Mouse (Mus musculus) midbrain, embryonic 11.5 days (tissue): Measurements from ENCODE around the gene Tsga10. TPM values are rescaled to one million over a fixed set of nuclear protein-coding genes. Genes with fewer than 3 reads are reported as not detected.

ENCODE experiments used
- ATAC-seq: fragments of 200-750 bp; cut with Nextera tagmentation; 2 replicates; pipeline ENCODE4 v1.8.0; 2017; ENCODE audit warnings: moderate TSS enrichment, moderate library complexity; ENCODE audit not compliant: low FRiP score
- DNase-seq: peaks from one replicate; pipeline ENCODE4 v3.0.0; 2015; ENCODE audit warnings: low spot score; ENCODE audit errors: missing footprints
- H3K27ac ChIP-seq: fragments of 300-500 bp; sonication (generic); 2 replicates; pipeline ENCODE4 v1.5.1; 2014; ENCODE audit warnings: low read depth, low read length
- H3K27me3 ChIP-seq: fragments of 300-500 bp; sonication (generic); 2 replicates; pipeline ENCODE4 v1.6.1; 2014; ENCODE audit warnings: mild to moderate bottlenecking, low read length, moderate library complexity, mixed read lengths; ENCODE audit not compliant: control insufficient read depth, insufficient read depth
- H3K36me3 ChIP-seq: fragments of 300-500 bp; sonication (generic); 2 replicates; pipeline ENCODE4 v1.6.1; 2014; ENCODE audit warnings: mild to moderate bottlenecking, low read length, moderate library complexity, mixed read lengths; ENCODE audit not compliant: control insufficient read depth, insufficient read depth
- H3K4me1 ChIP-seq: fragments of 300-500 bp; sonication (generic); 2 replicates; pipeline ENCODE4 v1.6.1; 2014; ENCODE audit warnings: low read length; ENCODE audit not compliant: control insufficient read depth, insufficient read depth
- H3K4me2 ChIP-seq: fragments of 300-500 bp; sonication (generic); 2 replicates; pipeline ENCODE4 v1.6.1; 2014; ENCODE audit warnings: mild to moderate bottlenecking, moderate library complexity
- H3K4me3 ChIP-seq: fragments of 300-500 bp; sonication (generic); 2 replicates; pipeline ENCODE4 v1.5.1; 2014; ENCODE audit warnings: low read depth, low read length
- H3K9ac ChIP-seq: fragments of 300-500 bp; sonication (generic); 2 replicates; pipeline ENCODE4 v1.6.1; 2014; ENCODE audit warnings: low read length
- H3K9me3 ChIP-seq: fragments of 300-500 bp; sonication (generic); 2 replicates; pipeline ENCODE4 v1.6.1; 2016; ENCODE audit warnings: low read length; ENCODE audit not compliant: control insufficient read depth
- WGBS: fragments of 180-500 bp; shearing (Covaris S2); extraction: QIAGEN DNeasy Blood & Tissue Kit; methylation state at CpG from one replicate; pipeline ENCODE4 v1.1.7; 2014; 5-methylcytosine and 5-hydroxymethylcytosine counted together
- polyA plus RNA-seq: library from polyadenylated mRNA; unstranded; fragments of >200 nt; fragmentation: Nextera tagmentation; extraction: Ambion mirVana; gene quantifications from 2 replicates; pipeline ENCODE4 v1.2.1, GENCODE M21; 2014

Tsga10 gene
- polyA plus RNA-seq, 1 experiment from 2014 or later: 19.8 TPM

DNA sequence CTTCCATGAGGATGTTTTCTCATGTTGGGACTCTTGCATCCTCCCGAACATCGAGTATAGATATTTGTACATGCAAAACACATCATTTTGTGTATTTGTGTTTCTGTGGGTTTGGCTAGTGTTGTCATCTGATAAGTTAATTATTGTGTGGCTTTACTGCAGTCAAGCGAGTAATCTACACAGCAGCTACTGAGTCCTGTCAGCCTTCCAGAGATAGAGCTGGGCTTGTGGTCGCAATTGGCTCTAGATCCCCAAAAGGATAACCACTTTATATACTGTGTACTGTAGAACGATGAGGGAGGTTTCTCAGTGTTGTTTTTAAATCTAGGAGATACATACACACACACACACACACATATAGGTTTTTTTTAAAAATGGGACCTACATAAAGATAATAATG is 130.3 kb downstream of the Tsga10 start:
- no peaks in the 10 kb centered on the region for H3K36me3 ChIP-seq
- WGBS: 89% methylated on average over 5 of the region's 5 CpGs
- no peaks in the 10 kb centered on the region for H3K27me3 ChIP-seq
- no peak overlapping the region for H3K4me3 ChIP-seq
- DNase-seq (no peak), ATAC-seq (no peak)
- H3K4me2 ChIP-seq: no peak overlapping the region
- no peak overlapping the region for H3K9ac ChIP-seq
- no peaks in the 10 kb centered on the region for H3K9me3 ChIP-seq
- no peak overlapping the region for H3K27ac ChIP-seq
- H3K4me1 ChIP-seq: no peaks in the 10 kb centered on the region

GRCm38 (mm10) chr1:37734841-37735240 is 131.4 kb downstream of the Tsga10 start:
- Histone ChIP-seq H3K4me3 (no peak overlapping the region), H3K9me3 (no peaks in the 10 kb centered on the region), H3K27ac (no peak overlapping the region), H3K4me1 (no peaks in the 10 kb centered on the region), H3K4me2 (no peak overlapping the region), H3K9ac (no peak overlapping the region), H3K36me3 (no peaks in the 10 kb centered on the region), H3K27me3 (no peaks in the 10 kb centered on the region)
- DNase-seq (no peak), ATAC-seq (no peak)
- WGBS: 73% methylated on average over 7 of the region's 7 CpGs

DNA sequence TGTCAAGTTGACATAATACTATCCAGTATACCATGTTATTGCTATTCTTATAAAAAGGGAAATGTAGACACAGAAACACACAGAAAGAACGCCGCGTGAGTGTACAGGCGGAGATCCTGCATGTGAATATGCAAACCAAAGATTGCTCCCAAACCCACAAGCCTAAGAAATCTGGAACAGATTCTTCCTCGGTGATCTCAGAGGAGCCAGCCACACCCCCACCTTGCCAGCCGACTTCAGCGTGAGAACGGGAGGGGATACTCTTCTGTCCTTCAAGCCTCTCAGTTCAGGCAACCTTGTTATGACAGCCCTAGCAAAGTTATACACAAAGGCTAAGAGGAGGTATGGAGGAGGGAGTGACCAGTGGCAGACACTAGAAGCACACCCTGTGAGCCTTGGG is 136.9 kb downstream of the Tsga10 start:
- DNase-seq: no peak

DNA sequence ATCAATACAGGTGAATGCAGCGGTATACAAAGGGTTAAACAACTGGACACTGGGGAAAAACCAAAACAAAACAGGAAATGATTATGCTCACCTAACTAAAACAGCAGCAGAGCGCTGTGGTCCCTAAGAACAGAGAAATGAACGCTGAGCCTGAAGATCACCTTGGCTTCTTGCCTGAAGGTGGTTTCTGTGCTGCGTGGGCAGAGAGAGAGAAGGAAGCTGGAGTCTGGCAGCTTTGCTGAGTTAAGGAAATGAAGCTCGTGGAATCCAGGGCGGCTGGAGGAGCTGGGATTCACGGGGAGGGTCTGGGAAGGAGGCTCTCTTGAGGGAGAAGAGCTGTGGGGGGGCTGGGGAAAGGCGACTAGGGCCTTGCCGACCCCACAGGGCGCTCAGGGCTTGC is 138.2 kb downstream of the Tsga10 start:
- Histone ChIP-seq H3K9ac (no peak overlapping the region), H3K27ac (no peak overlapping the region), H3K9me3 (no peaks in the 10 kb centered on the region), H3K4me3 (no peak overlapping the region), H3K4me1 (no peaks in the 10 kb centered on the region), H3K27me3 (no peaks in the 10 kb centered on the region), H3K4me2 (no peak overlapping the region), H3K36me3 (no peaks in the 10 kb centered on the region)
- DNase-seq (no peak), ATAC-seq (no peak)
- WGBS: 70% methylated on average over 10 of the region's 10 CpGs

More for the DNA sequence above, 136.9 kb downstream of the Tsga10 start:
- H3K36me3 ChIP-seq: no peaks in the 10 kb centered on the region
- no peak overlapping the region for H3K4me3 ChIP-seq
- no peak overlapping the region for H3K4me2 ChIP-seq
- H3K9me3 ChIP-seq: no peaks in the 10 kb centered on the region
- no peak for ATAC-seq
- no peak overlapping the region for H3K27ac ChIP-seq
- 93% methylated on average over 8 of the region's 8 CpGs for WGBS
- H3K9ac ChIP-seq: no peak overlapping the region
- no peaks in the 10 kb centered on the region for H3K4me1 ChIP-seq
- no peaks in the 10 kb centered on the region for H3K27me3 ChIP-seq

GRCm38 (mm10) chr1:37727186-37727585 is 139.0 kb downstream of the Tsga10 start:
- Histone ChIP-seq H3K4me2 (no peak overlapping the region), H3K4me1 (no peaks in the 10 kb centered on the region), H3K36me3 (no peaks in the 10 kb centered on the region), H3K9me3 (no peaks in the 10 kb centered on the region), H3K27me3 (no peaks in the 10 kb centered on the region), H3K27ac (no peak overlapping the region), H3K4me3 (no peak overlapping the region), H3K9ac (no peak overlapping the region)
- no peak for ATAC-seq
- WGBS: 79% methylated on average over 8 of the region's 8 CpGs
- no peak for DNase-seq

GRCm38 (mm10) chr1:37726426-37726825 is 139.8 kb downstream of the Tsga10 start:
- H3K9me3 ChIP-seq: no peaks in the 10 kb centered on the region
- no peak overlapping the region for H3K4me2 ChIP-seq
- no peak for DNase-seq
- no peaks in the 10 kb centered on the region for H3K4me1 ChIP-seq
- ATAC-seq: no peak
- no peaks in the 10 kb centered on the region for H3K36me3 ChIP-seq
- 82% methylated on average over 8 of the region's 8 CpGs for WGBS
- no peak overlapping the region for H3K4me3 ChIP-seq
- H3K27ac ChIP-seq: no peak overlapping the region
- no peak overlapping the region for H3K9ac ChIP-seq
- H3K27me3 ChIP-seq: no peaks in the 10 kb centered on the region

- no peaks in the 10 kb centered on the region for H3K9me3 ChIP-seq
- H3K4me2 ChIP-seq: no peak overlapping the region
- H3K36me3 ChIP-seq: no peaks in the 10 kb centered on the region
- ATAC-seq: no peak
- DNase-seq: no peak
- WGBS: 73% methylated on average over 12 of the region's 12 CpGs
- H3K9ac ChIP-seq: no peak overlapping the region
- no peak overlapping the region for H3K27ac ChIP-seq
- no peaks in the 10 kb centered on the region for H3K4me1 ChIP-seq
- H3K4me3 ChIP-seq: no peak overlapping the region
- 0 out of 2 replicates have a peak, but pooled peaks cover under 1% of the 10 kb centered on the region for H3K27me3 ChIP-seq
Observed at GRCm38 (mm10) chr1:37725880-37726279, 140.3 kb downstream of the Tsga10 start.

- ATAC-seq (no peak), DNase-seq (no peak)
- no peaks in the 10 kb centered on the region for H3K36me3 ChIP-seq
- 76% methylated on average over 5 of the region's 5 CpGs for WGBS
- H3K9ac ChIP-seq: no peak overlapping the region
- H3K4me3 ChIP-seq: no peak overlapping the region
- H3K9me3 ChIP-seq: no peaks in the 10 kb centered on the region
- H3K27me3 ChIP-seq: peaks cover 21% of the 10 kb centered on the region
- H3K27ac ChIP-seq: no peak overlapping the region
- H3K4me1 ChIP-seq: peaks cover 6% of the 10 kb centered on the region; the same call in 1 of the 2 replicates
- H3K4me2 ChIP-seq: no peak overlapping the region
Observed at GRCm38 (mm10) chr1:37721092-37721491, 145.1 kb downstream of the Tsga10 start.

DNA sequence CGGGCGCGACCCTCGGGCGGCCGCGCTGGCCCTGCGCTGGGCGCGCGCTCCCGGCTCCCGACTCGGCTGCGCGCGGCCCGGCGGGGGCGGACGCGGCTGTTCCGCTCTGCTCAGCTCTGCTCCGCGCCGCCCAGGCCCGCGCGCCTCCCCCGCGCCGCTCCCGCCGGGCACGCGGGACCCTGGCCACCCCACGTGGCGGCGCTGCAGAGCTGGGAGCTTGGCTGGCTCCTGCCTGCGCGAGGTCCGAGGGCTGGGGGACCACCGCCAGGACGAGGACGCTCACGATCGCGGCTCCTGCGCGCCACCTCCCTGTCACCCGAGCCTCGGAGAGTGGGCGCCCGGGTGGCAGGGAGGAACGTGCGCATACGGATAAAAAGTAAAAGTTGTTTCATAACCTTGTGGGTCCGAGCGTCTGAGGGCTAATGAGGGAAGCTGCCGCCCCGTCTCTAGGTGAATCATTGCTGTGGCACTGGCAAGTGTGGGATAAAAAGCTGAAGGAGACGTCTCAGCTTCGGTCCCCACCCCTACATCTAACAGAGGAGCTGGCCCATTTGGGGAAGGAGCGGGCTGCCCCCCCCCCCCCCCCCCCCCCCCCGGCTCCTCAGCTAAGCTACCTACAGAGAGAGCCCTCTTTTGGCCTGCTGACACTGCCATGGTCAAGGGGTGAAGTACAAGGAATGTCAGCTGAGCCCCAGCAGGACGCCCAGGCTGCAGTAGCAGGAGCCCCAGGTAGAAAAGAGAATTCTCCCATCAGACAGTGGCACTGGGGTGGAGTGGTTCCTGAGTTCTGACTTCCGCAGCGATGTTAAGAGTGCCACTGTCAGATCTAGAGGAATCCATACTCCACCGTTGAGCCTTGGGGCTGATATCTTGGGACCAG is 146.2 kb downstream of the Tsga10 start, which contains the start of gene 2010300C02Rik:
TSS of gene 2010300C02Rik (minus strand) at position 325 of the 880 bp plus-strand sequence.
- whole genome bisulfite sequencing: under 1% methylated on average over 63 of the region's 69 CpGs
- peak within 1 kb of the TSS; percentile 55 for H3K4me3 ChIP-seq
- DNase-seq (peak; percentile 92), ATAC-seq (peak; percentile 90)
- no peaks in the 10 kb centered on the region for H3K9me3 ChIP-seq
- peaks cover 6% of the 10 kb centered on the region; the same call in 1 of the 2 replicates for H3K4me1 ChIP-seq
- no peak within 1 kb of the TSS for H3K27ac ChIP-seq
- H3K9ac ChIP-seq: peak within 1 kb of the TSS; percentile 56
- H3K4me2 ChIP-seq: peak within 1 kb of the TSS; percentile 87
- no peaks in the 10 kb centered on the region for H3K36me3 ChIP-seq
- peaks cover 21% of the 10 kb centered on the region for H3K27me3 ChIP-seq
